Mouse (Mus musculus) stomach, postnatal 0 days (tissue): ENCODE measurements around the gene Tmem102.

ENCODE experiments used
- CTCF ChIP-seq: IDR thresholded peaks from 2 replicates; pipeline ENCODE4 v1.5.1; 2016; ENCODE audit warnings: antibody characterized with exemption, low read depth, mild to moderate bottlenecking, moderate library complexity
- EP300 ChIP-seq: optimal IDR thresholded peaks from 2 replicates; pipeline ENCODE3; 2016; ENCODE audit warnings: antibody characterized with exemption

GRCm38 (mm10) chr11:69854680-69855079, 49.3 kb upstream of the Tmem102 start:
- TF ChIP-seq CTCF: no peak
- no peak for TF ChIP-seq EP300
